Mouse (Mus musculus) cortical plate, adult 2 months (tissue): ENCODE data around the gene Ndfip2. TPM values are rescaled to one million over a fixed set of nuclear protein-coding genes. Genes with fewer than 3 reads are reported as not detected.

Source experiments
- H3K27ac ChIP-seq: fragments of 200-500 bp; 2 replicates; pipeline ENCODE4 v1.5.1; 2012; ENCODE audit warnings: low read length, control low read depth, inconsistent platforms; ENCODE audit not compliant: insufficient read depth
- H3K4me1 ChIP-seq: fragments of 200-500 bp; 2 replicates; pipeline ENCODE4 v1.6.1; 2011; ENCODE audit warnings: low read length; ENCODE audit not compliant: control insufficient read depth, insufficient read depth
- H3K4me3 ChIP-seq: fragments of 200-500 bp; 2 replicates; pipeline ENCODE4 v1.5.1; 2011; ENCODE audit warnings: mild to moderate bottlenecking, low read length, control low read depth; ENCODE audit not compliant: insufficient read depth
- CTCF ChIP-seq: fragments of 200-500 bp; IDR thresholded peaks from 2 replicates; pipeline ENCODE4 v1.5.1; 2011; ENCODE audit warnings: mild to moderate bottlenecking, control low read depth, low read length; ENCODE audit not compliant: insufficient read depth; ENCODE audit errors: extremely low read depth
- POLR2A ChIP-seq: fragments of 200-500 bp; IDR thresholded peaks from 2 replicates; pipeline ENCODE4 v1.6.1; 2011; ENCODE audit warnings: mild to moderate bottlenecking, low read length, control low read depth; ENCODE audit not compliant: insufficient read depth; ENCODE audit errors: extremely low read depth
- polyA plus RNA-seq: library from polyadenylated mRNA; depleted of rRNA; stranded (reverse); fragments of >200 nt; gene quantifications from 2 replicates; pipeline ENCODE4 v1.2.3, GENCODE M21; 2012

Ndfip2 gene
- polyA plus RNA-seq, 1 experiment: 105 TPM

- H3K27ac ChIP-seq: no peak overlapping the region
- no peak for TF ChIP-seq CTCF
- TF ChIP-seq POLR2A: no peak
- H3K4me1 ChIP-seq: peaks cover 19% of the 10 kb centered on the region
- no peak overlapping the region for H3K4me3 ChIP-seq
Measured at GRCm38 (mm10) chr14:105275196-105275595, 16.8 kb downstream of the Ndfip2 start.

GRCm38 (mm10) chr14:105277277-105277676, 18.9 kb downstream of the Ndfip2 start:
- 0 out of 2 replicates have a peak overlapping the region, but pooled peaks have one; percentile 29 for H3K27ac ChIP-seq
- no peak overlapping the region for H3K4me3 ChIP-seq
- TF ChIP-seq POLR2A: no peak
- no peak for TF ChIP-seq CTCF
- peaks cover 19% of the 10 kb centered on the region for H3K4me1 ChIP-seq

GRCm38 (mm10) chr14:105284062-105284461, 25.7 kb downstream of the Ndfip2 start:
- H3K27ac ChIP-seq: no peak overlapping the region
- peaks cover 7% of the 10 kb centered on the region for H3K4me1 ChIP-seq
- no peak for TF ChIP-seq CTCF
- H3K4me3 ChIP-seq: no peak overlapping the region

GRCm38 (mm10) chr14:105287557-105287956, 29.2 kb downstream of the Ndfip2 start:
- H3K27ac ChIP-seq: no peak overlapping the region
- no peak overlapping the region for H3K4me3 ChIP-seq
- no peak for TF ChIP-seq CTCF
- TF ChIP-seq POLR2A: no peak
- peaks cover 10% of the 10 kb centered on the region for H3K4me1 ChIP-seq

GRCm38 (mm10) chr14:105287972-105288371, 29.6 kb downstream of the Ndfip2 start:
- Histone ChIP-seq H3K4me1 (peaks cover 10% of the 10 kb centered on the region), H3K27ac (no peak overlapping the region), H3K4me3 (no peak overlapping the region)
- TF ChIP-seq POLR2A (no peak), CTCF (no peak)

GRCm38 (mm10) chr14:105288529-105288928, 30.2 kb downstream of the Ndfip2 start:
- H3K27ac ChIP-seq: no peak overlapping the region
- no peak overlapping the region for H3K4me3 ChIP-seq
- TF ChIP-seq CTCF (no peak), POLR2A (no peak)
- H3K4me1 ChIP-seq: peaks cover 10% of the 10 kb centered on the region

GRCm38 (mm10) chr14:105292139-105292538, 33.8 kb downstream of the Ndfip2 start:
- Histone ChIP-seq H3K27ac (no peak overlapping the region), H3K4me3 (no peak overlapping the region), H3K4me1 (peaks cover 9% of the 10 kb centered on the region)
- TF ChIP-seq POLR2A (no peak), CTCF (no peak)

- H3K4me3 ChIP-seq: no peak overlapping the region
Measured at GRCm38 (mm10) chr14:105293777-105294176, 35.4 kb downstream of the Ndfip2 start.

GRCm38 (mm10) chr14:105295820-105296582, 37.6 kb downstream of the Ndfip2 start:
- Histone ChIP-seq H3K4me1 (peaks cover 3% of the 10 kb centered on the region; the same call in 1 of the 2 replicates), H3K27ac (no peak overlapping the region), H3K4me3 (no peak overlapping the region)
- TF ChIP-seq CTCF: no peak
- TF ChIP-seq POLR2A: no peak

More at GRCm38 (mm10) chr14:105293777-105294176, 35.4 kb downstream of the Ndfip2 start:
- Histone ChIP-seq H3K4me1 (peaks cover 6% of the 10 kb centered on the region; the same call in 1 of the 2 replicates), H3K27ac (no peak overlapping the region)
- TF ChIP-seq CTCF: no peak
- TF ChIP-seq POLR2A: no peak

GRCm38 (mm10) chr14:105299744-105300255, 41.4 kb downstream of the Ndfip2 start:
- Histone ChIP-seq H3K4me3 (no peak overlapping the region), H3K4me1 (no peaks in the 10 kb centered on the region; the same call in 1 of the 2 replicates), H3K27ac (no peak overlapping the region)
- TF ChIP-seq POLR2A (no peak), CTCF (no peak)

GRCm38 (mm10) chr14:105300551-105300950, 42.2 kb downstream of the Ndfip2 start:
- Histone ChIP-seq H3K27ac (no peak overlapping the region), H3K4me3 (no peak overlapping the region), H3K4me1 (no peaks in the 10 kb centered on the region; the same call in 1 of the 2 replicates)
- no peak for TF ChIP-seq POLR2A
- no peak for TF ChIP-seq CTCF
